Mouse (Mus musculus) kidney, postnatal 25 days (tissue): ENCODE measurements around the gene Smim14.

Experiments used
- DNase-seq, 2 experiments: peaks; one replicate each; pipeline ENCODE4 v3.0.0; 2021; ENCODE audit warnings: mixed read lengths in 2 of 2

Gene Smim14

DNA sequence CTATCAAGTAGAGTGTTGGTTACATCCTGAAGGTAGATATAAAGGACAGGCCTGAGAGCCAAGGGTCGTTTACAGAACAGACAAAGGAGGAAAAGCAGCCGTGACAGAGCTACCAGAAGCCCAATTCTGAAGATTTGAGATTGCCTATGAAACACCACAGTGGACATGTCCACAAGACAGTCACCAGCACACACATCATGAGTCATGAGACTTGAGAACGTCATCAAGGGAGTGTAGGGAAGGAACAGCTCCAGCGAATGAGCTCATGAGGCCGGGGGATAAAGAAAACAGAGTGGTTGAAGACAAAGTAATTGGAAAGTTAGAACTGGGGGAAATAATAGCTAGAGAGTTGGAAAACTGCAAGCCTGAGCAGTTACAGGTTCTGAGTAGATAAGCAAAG, 79.1 kb downstream of the Smim14 start:
- no peak for DNase-seq

- DNase-seq: peak in 1 of 2 experiments; percentile 11
Measured at GRCm38 (mm10) chr5:65457086-65457827, 79.7 kb downstream of the Smim14 start.

DNA sequence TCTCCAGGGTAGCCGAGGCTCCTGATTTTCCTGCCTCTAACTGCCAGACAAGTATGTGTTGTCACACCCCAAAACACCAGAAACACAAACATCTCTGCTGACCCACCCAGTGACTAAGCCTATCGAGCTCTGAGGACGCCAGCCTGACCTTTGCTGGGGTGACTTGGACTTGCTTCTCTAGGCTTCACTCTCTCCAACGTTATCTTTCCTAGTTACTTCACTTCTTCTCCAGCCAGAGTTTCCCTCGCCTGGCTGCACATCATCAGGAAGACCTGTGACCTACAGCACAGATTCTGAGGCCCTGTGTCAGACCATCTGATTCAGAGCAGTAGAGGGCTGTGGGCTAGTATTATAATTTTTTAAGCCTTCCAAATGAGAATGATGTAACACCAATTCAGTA, 82.2 kb downstream of the Smim14 start:
- no peak for DNase-seq

- no peak for DNase-seq
Measured at GRCm38 (mm10) chr5:65448941-65449340, 88.0 kb downstream of the Smim14 start.

GRCm38 (mm10) chr5:65447826-65448225, 89.2 kb downstream of the Smim14 start:
- DNase-seq: no peak

- no peak for DNase-seq
Measured at GRCm38 (mm10) chr5:65446756-65447155, 90.2 kb downstream of the Smim14 start.

GRCm38 (mm10) chr5:65444981-65445380, 92.0 kb downstream of the Smim14 start:
- DNase-seq: no peak

DNA sequence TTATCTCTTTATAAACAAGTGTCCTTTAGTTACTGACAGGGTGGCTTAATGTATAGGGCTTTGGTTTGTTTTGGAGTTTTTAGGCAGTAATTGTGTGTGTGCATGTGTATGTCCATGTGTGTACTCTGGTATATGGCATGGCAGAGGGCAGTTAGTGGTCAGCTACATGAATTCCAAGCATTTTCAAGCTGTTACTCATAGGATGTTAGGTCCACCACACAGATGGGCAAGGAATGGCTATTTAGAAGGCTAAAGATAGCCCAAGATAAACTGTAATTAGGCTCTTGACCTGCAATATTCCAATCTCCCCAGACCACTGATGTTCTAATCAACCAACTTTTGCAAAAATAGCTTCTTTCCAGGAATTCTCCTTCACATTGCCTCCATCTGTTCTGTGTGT, 98.9 kb downstream of the Smim14 start:
- no peak for DNase-seq

GRCm38 (mm10) chr5:65435806-65436561, 101.0 kb downstream of the Smim14 start, which contains the start of gene Ugdh:
Ugdh (minus strand) TSS chr5:65435949.
- peak; percentile 98 to 99 for DNase-seq

DNA sequence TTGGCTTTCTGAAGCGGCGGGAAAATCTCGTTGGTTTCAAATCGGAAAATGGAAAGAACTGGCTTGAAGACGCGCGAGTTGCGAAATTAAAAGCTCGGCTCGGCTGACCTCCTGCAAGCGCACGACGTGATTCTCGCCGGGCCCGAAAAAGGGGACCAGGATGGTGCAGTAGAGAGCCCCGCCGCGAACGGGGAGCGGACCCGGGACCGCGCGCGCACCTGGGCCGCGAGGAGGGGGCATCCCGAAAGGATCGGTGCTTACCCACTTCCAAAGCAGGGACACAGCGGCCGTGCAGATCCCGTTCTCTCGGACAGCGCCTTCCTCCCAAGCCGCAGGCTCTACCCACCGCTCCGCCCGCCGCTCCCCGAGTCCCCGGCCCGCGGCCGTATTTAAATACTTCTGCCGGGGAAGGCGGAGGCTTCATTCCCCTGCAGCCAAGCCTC, 101.6 kb downstream of the Smim14 start:
- DNase-seq: no peak

DNA sequence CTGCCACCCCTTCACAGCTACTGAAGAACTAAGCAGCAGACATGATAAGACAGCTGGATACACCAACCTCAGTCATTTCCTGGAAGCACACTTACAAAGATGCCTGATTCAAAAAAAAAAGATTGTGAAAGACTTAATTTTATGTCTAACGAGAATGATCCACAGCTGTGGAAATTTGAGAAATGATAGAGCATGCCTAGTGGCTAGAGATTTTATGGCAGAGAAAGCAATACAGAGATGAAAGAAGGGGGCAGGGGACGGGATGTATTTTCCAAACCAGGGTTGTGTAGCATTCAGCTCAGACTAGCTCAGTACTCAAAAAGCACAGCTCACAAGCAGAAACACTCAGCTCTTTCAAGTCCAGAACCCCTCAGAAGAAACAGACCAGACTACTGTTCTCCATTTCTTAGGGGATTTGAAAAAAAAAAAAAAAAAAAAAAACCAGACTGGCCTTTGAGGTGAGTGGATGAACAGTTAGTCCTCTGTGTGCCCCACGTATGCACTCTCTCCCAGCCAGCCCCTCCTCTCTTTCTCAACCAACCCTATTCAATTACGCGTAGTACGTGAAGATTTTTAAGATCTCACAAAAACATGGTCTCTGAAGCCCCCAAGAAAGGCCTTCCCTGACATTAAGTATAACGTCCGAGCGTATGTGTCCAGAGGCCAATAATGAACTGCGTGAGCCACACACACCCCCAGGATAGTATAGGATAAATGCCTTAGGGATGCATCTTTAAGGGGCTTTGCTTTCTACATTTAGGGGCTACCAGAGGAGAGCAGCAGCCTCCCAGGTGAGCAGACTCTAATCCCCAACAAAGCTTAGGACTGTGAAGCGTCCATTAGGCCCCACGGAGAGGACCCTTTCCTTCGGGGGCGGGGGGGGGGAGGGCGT, 102.3 kb downstream of the Smim14 start:
- no peak for DNase-seq

- DNase-seq: no peak
Measured at GRCm38 (mm10) chr5:65429441-65429840, 107.5 kb downstream of the Smim14 start.

DNA sequence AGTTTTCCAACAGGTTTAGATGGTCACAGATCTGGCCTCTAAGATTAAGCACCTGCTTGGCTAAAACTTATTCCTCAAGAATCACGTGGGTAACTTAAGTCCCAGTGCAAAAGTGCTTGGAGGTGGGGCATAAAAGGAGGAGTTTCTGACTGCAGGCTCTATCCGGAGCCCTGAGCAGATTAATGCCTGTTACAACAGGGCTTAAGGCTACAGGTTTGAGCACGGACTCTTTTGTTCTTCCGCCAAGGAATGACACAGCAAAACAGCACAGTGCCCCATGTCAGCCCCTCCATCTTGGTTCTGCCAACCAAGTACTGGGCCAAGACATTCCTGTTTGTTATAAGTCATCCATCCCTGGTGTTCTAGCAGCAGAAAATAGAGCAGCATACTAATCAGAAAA, 108.7 kb downstream of the Smim14 start:
- DNase-seq: peak; percentile 29 to 56

- DNase-seq: no peak
Measured at GRCm38 (mm10) chr5:65425251-65425650, 111.7 kb downstream of the Smim14 start.

DNA sequence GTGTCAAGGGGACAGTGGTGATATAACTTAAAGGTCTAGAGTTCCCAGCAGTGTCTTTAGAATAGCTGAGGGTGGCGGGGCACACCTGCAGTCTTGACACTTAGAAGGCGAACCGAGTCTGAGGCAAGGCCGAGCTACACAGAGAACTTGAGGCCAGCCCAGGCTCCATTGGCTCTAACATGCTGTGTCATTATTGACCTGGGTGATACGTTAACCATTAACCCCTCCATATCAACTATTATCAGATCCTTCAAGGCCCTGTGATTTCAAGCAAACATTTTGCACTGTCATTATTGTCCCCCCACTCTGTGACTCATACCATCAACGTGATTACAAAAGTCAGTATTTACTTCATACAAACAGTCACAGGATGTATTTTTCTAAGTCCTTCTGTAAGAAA, 112.8 kb downstream of the Smim14 start:
- DNase-seq: peak; percentile 45 to 71

DNA sequence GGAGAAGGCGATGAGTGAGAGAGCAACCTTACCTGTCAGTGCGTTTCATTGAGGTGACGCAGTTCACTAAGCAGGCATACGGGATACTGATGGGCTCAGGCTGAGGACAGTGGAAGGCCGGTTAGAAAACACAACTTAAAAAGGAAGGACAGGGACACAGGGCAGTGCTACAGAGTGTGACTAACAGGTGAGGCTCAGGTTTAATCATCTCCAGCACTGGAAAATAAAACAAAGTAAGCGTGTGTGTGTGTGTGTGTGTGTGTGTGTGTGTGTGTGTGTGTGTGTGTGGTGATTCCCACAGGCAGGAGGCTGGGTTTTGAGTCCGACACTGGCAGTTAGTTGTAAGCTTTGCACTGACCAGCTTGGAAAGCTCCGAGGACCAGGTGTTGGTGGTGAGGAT, 114.2 kb downstream of the Smim14 start:
- DNase-seq: peak; percentile 19 to 47

GRCm38 (mm10) chr5:65420822-65421221, 116.2 kb downstream of the Smim14 start:
- peak in 1 of 2 experiments; percentile 49 for DNase-seq

DNA sequence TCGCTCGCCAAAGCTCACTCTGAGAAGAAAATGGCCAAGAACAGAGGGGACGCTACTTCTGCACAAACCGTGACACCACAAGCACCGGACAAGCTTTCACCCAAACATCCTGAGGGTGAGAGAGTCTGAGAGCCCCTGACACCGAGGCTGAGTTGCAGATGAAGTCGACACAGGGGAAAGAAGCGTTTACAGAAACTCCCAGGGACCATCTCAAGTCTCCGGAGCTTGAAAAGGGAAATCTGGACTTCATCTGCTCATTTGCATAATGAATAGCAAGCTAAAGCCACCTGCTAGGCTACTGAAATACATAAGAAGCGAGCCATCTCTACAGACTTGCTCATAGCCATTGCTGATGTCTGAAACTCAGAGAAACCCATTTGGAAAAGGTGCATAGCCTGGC, 117.8 kb downstream of the Smim14 start:
- no peak for DNase-seq

- peak in 1 of 2 experiments; percentile 13 for DNase-seq
Measured at GRCm38 (mm10) chr5:65415653-65416458, 121.1 kb downstream of the Smim14 start.

DNA sequence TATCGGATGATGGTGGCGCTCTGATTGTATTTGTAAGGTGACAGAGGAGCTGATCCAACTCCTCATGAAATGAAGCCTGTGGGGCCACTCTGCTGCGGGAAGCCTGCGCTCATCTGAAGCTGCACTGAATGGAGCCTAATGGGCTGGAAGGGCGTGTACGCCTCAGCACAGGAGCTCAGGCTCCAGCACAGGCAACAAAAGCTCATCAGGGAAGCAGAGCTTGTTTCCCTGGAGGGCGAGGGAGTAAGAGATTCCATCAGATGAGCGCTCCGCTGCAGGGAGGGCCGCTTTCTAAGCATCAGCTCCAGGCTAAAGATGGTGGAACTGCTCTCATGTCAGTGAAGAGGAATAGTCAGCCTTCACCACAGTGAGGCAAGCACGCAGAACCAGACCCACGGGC, 129.0 kb downstream of the Smim14 start:
- DNase-seq: no peak

DNA sequence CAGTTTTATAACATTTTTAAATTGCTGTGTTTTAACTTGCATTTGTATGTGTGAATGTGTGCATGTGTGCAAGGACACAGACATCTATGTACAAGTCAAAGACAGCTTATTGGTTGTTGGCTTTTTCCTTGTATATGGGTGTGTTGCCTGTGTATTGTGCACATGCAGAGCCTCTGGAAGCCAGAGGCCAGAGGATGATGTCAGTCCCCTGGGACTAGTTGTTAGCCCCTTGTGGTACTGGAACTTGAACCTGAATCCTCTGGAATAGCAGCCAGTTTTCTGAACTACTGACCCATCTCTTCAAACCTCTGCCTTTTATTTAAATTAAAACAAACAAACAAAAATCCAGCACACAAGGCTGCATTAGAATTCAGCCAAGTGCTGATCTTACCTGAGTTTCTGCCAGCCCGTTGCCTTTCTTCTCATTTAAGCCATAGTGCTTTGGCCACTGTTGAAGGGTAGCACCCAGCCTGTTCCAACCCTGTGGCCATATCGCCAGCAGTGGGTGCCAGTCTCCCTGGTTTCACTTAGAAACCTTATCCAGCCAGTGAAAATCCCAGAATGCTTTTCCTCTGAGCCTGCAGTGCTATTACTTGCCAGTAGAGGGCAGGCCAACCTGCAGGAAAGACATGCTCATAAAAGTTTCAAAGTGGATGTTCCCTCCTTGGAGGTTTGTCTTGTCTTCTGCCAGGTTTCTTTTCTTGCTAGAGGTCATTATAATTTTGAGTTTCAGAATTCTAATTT, 135.6 kb downstream of the Smim14 start:
- peak; percentile 84 to 88 for DNase-seq
